Mouse (Mus musculus) liver, adult 2 months (tissue): ENCODE data around the gene Mypn.

Experiments
- CTCF ChIP-seq: fragments of 200-500 bp; IDR thresholded peaks from 2 replicates; pipeline ENCODE4 v1.5.1; 2011; ENCODE audit warnings: low read depth, low read length, control low read depth
- POLR2A ChIP-seq: fragments of 200-500 bp; IDR thresholded peaks from 2 replicates; pipeline ENCODE4 v1.6.1; 2011; ENCODE audit warnings: low read length, control low read depth; ENCODE audit not compliant: insufficient read depth; ENCODE audit errors: extremely low read depth

GRCm38 (mm10) chr10:63065988-63066387 lies 137.8 kb downstream of the Mypn start:
- peak; percentile 89 for TF ChIP-seq CTCF
- TF ChIP-seq POLR2A, result no peak
